Mouse (Mus musculus) midbrain, embryonic 14.5 days (tissue): ENCODE results near the gene Chrnb1. TPM values are rescaled to one million over a fixed set of nuclear protein-coding genes. Genes with fewer than 3 reads are reported as not detected.

Experiments
- ATAC-seq: fragments of 200-750 bp; cut with Nextera tagmentation; 2 replicates; pipeline ENCODE4 v1.8.0; 2017; ENCODE audit warnings: moderate number of reproducible peaks, moderate library complexity; ENCODE audit not compliant: low FRiP score, low TSS enrichment
- DNase-seq: peaks from one replicate; pipeline ENCODE4 v3.0.0-alpha.2; 2015
- H3K27ac ChIP-seq: fragments of 300-500 bp; sonication (generic); replicated peaks from 2 replicates; pipeline ENCODE4 v1.5.1; 2014; ENCODE audit warnings: mild to moderate bottlenecking, low read depth, low read length, moderate library complexity
- H3K27me3 ChIP-seq: fragments of 300-500 bp; sonication (generic); 2 replicates; pipeline ENCODE4 v1.6.1; 2014; ENCODE audit warnings: low read length, control low read depth, mixed read lengths; ENCODE audit not compliant: control insufficient read depth, insufficient read depth
- H3K36me3 ChIP-seq: fragments of 300-500 bp; sonication (generic); 2 replicates; pipeline ENCODE4 v1.6.1; 2014; ENCODE audit warnings: low read length, control low read depth; ENCODE audit not compliant: control insufficient read depth, insufficient read depth
- H3K4me1 ChIP-seq: fragments of 300-500 bp; sonication (generic); 2 replicates; pipeline ENCODE4 v1.6.1; 2014; ENCODE audit warnings: mild to moderate bottlenecking, antibody characterized with exemption, low read length, control low read depth; ENCODE audit not compliant: control insufficient read depth, insufficient read depth
- H3K4me2 ChIP-seq: fragments of 300-500 bp; sonication (generic); 2 replicates; pipeline ENCODE4 v1.6.1; 2014; ENCODE audit warnings: mild to moderate bottlenecking, low read length, moderate library complexity
- H3K4me3 ChIP-seq: fragments of 300-500 bp; sonication (generic); replicated peaks from 2 replicates; pipeline ENCODE4 v1.5.1; 2014; ENCODE audit warnings: low read depth, low read length
- H3K9ac ChIP-seq: fragments of 300-500 bp; sonication (generic); replicated peaks from 2 replicates; pipeline ENCODE4 v1.6.1; 2014; ENCODE audit warnings: mild to moderate bottlenecking, low read length, moderate library complexity
- H3K9me3 ChIP-seq: fragments of 300-500 bp; sonication (generic); 2 replicates; pipeline ENCODE4 v1.6.1; 2016; ENCODE audit warnings: low read length, control low read depth, mixed read lengths; ENCODE audit not compliant: control insufficient read depth
- WGBS: fragments of 180-500 bp; shearing (Covaris S2); extraction: QIAGEN DNeasy Blood & Tissue Kit; methylation state at CpG from one replicate; pipeline ENCODE4 v1.1.7; 2014; 5-methylcytosine and 5-hydroxymethylcytosine counted together
- polyA plus RNA-seq: library from polyadenylated mRNA; unstranded; fragments of >200 nt; fragmentation: Nextera tagmentation; extraction: Ambion mirVana; gene quantifications from 2 replicates; pipeline ENCODE4 v1.2.1, GENCODE M21; 2014

Gene Chrnb1
- polyA plus RNA-seq, 1 experiment from 2014 or later, result 1.3 TPM

DNA sequence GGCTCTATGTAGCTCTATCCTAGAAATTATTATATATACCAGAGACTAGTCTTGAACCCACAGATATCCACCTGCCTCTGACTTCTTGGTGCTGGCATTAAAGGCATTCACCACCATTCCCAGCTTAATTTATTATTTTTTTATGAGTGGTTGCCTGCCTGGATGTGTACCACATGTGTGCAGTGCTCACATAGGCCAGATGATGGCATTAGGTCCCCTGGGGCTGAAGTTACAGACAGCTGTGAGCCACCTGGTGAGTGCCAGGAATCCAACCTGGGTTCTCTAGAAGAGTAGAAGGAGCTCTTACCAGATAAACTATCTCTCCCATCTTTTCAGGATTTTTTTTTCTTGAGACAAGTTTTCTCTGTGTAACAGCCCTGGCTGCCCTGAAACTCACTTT is 14.5 kb upstream of the Chrnb1 start:
- Histone ChIP-seq H3K9ac (no peak overlapping the region), H3K36me3 (no peaks in the 10 kb centered on the region), H3K4me2 (no peak overlapping the region), H3K9me3 (no peaks in the 10 kb centered on the region), H3K27ac (no peak overlapping the region), H3K4me3 (no peak overlapping the region), H3K4me1 (no peaks in the 10 kb centered on the region), H3K27me3 (peaks cover 11% of the 10 kb centered on the region)
- no peak for ATAC-seq
- no peak for DNase-seq

GRCm38 (mm10) chr11:69807641-69808040 is 11.9 kb upstream of the Chrnb1 start:
- no peak overlapping the region for H3K27ac ChIP-seq
- no peak overlapping the region for H3K4me2 ChIP-seq
- no peaks in the 10 kb centered on the region for H3K9me3 ChIP-seq
- no peaks in the 10 kb centered on the region for H3K36me3 ChIP-seq
- H3K4me3 ChIP-seq, result no peak overlapping the region
- H3K9ac ChIP-seq, result no peak overlapping the region
- peaks cover 24% of the 10 kb centered on the region for H3K27me3 ChIP-seq
- ATAC-seq (no peak), DNase-seq (no peak)
- H3K4me1 ChIP-seq, result peaks cover 22% of the 10 kb centered on the region
- WGBS, result 86% methylated on average over 2 of the region's 2 CpGs

GRCm38 (mm10) chr11:69806378-69806777 is 10.6 kb upstream of the Chrnb1 start:
- ATAC-seq, result no peak
- DNase-seq, result no peak

GRCm38 (mm10) chr11:69804972-69805909 is 9.5 kb upstream of the Chrnb1 start, which contains the start of gene Tmem102:
Gene Tmem102, minus strand, starts transcription at chr11:69805624.
- no peak for DNase-seq

More at GRCm38 (mm10) chr11:69806378-69806777, 10.6 kb upstream of the Chrnb1 start:
- Histone ChIP-seq H3K9me3 (no peaks in the 10 kb centered on the region), H3K27ac (no peak overlapping the region), H3K36me3 (no peaks in the 10 kb centered on the region), H3K4me2 (no peak overlapping the region), H3K4me3 (no peak overlapping the region), H3K27me3 (peaks cover 24% of the 10 kb centered on the region), H3K4me1 (peaks cover 34% of the 10 kb centered on the region), H3K9ac (no peak overlapping the region)
- whole genome bisulfite sequencing, result 78% methylated on average over 4 of the region's 4 CpGs

GRCm38 (mm10) chr11:69804652-69804940 is 8.9 kb upstream of the Chrnb1 start:
- Histone ChIP-seq H3K9ac (no peak overlapping the region), H3K27ac (no peak overlapping the region), H3K4me1 (peaks cover 41% of the 10 kb centered on the region), H3K9me3 (no peaks in the 10 kb centered on the region), H3K27me3 (peaks cover 24% of the 10 kb centered on the region), H3K36me3 (no peaks in the 10 kb centered on the region), H3K4me2 (peak overlapping the region; percentile 97), H3K4me3 (no peak overlapping the region)
- ATAC-seq, result no peak
- DNase-seq, result no peak
- WGBS, result 5% methylated on average over 12 of the region's 12 CpGs

More at GRCm38 (mm10) chr11:69804972-69805909, 9.5 kb upstream of the Chrnb1 start, which contains the start of gene Tmem102:
- WGBS, result 6% methylated on average over 29 of the region's 29 CpGs
- no peaks in the 10 kb centered on the region for H3K36me3 ChIP-seq
- peak within 1 kb of the TSS; percentile 97 for H3K4me2 ChIP-seq
- no peak within 1 kb of the TSS for H3K9ac ChIP-seq
- H3K9me3 ChIP-seq, result no peaks in the 10 kb centered on the region
- H3K4me3 ChIP-seq, result no peak within 1 kb of the TSS
- no peak for ATAC-seq
- peaks cover 39% of the 10 kb centered on the region for H3K4me1 ChIP-seq
- no peak within 1 kb of the TSS for H3K27ac ChIP-seq
- peaks cover 24% of the 10 kb centered on the region for H3K27me3 ChIP-seq

DNA sequence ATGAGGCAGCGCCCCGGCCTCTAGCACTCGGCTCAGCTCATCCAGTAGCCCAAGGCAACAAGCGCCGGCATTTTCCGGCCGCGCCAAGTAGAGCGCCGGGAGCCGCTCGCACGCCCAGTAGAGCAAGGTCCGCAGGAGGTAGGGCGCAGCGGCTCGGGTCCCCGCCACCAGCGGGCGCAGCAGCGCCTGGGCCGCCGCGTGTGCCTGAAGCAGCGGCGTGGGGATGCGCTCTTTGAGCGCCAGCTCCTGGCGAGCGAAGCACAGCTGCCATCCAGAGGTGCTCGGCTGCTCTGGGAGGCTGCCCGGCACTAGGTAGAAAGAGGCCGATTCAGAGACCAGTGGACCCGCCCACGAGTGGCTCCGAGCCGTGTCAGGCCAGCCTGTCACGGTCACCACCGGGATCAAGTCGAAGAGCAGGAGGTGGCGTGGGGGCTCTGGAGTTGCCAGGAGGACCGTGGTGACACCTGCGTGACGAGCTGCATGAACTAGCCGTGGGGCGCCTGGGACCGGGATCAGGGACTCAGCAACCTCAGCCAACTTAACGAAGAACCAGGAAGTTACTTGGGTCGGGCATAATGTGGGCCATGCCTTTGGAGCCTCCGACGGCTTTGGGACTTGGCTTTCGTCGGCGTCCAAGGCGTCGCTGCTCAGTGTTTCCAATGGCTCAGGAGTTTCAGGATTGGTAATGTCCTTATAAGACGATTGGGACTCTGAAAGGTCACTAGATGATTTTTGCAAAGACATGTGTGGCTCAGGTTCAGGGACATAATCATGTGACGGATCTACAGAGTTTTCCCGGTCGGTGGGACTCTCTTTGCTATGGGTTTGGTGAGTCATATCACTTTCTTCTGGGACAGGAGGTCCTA is 8.3 kb upstream of the Chrnb1 start:
- 2% methylated on average over 60 of the region's 60 CpGs for WGBS
- Histone ChIP-seq H3K4me2 (peak overlapping the region; percentile 97), H3K27ac (peak overlapping the region; percentile 69; the same call in 1 of the 2 replicates), H3K27me3 (peaks cover 24% of the 10 kb centered on the region), H3K36me3 (no peaks in the 10 kb centered on the region), H3K4me3 (peak overlapping the region; percentile 59), H3K9me3 (no peaks in the 10 kb centered on the region), H3K4me1 (peaks cover 47% of the 10 kb centered on the region), H3K9ac (peak overlapping the region; percentile 62)
- DNase-seq, result peak; percentile 89
- peak; percentile 29; the same call in 1 of the 2 replicates for ATAC-seq

DNA sequence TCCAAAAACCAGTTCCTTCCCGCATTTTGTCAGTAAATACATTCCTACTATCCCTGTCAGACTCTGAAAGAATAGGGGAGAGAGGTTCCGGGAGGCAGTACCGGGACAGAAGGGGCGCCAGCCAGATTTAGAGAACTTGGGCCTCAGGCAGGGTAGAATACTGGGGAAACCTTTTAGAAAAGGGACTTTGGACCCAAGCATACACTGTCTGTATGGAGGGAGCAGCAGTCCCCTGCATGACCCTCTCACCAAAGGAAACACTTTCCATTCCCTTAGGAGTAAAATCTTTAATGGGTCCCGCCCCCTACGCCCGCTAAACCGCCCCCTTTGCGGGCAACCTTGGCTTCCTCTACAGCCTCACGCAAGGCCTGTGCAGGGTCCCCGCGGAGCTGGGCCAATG is 7.6 kb upstream of the Chrnb1 start:
- peak overlapping the region; percentile 62 for H3K9ac ChIP-seq
- no peak for ATAC-seq
- no peaks in the 10 kb centered on the region for H3K9me3 ChIP-seq
- 3% methylated on average over 12 of the region's 12 CpGs for WGBS
- H3K4me3 ChIP-seq, result peak overlapping the region; percentile 59
- H3K27ac ChIP-seq, result peak overlapping the region; percentile 69
- peaks cover 24% of the 10 kb centered on the region for H3K27me3 ChIP-seq
- H3K4me1 ChIP-seq, result peaks cover 49% of the 10 kb centered on the region
- DNase-seq, result no peak
- H3K4me2 ChIP-seq, result peak overlapping the region; percentile 97
- no peaks in the 10 kb centered on the region for H3K36me3 ChIP-seq

GRCm38 (mm10) chr11:69802648-69803105 is 6.9 kb upstream of the Chrnb1 start:
- H3K4me1 ChIP-seq, result peaks cover 49% of the 10 kb centered on the region
- peak overlapping the region; percentile 62 for H3K9ac ChIP-seq
- H3K27ac ChIP-seq, result peak overlapping the region; percentile 69
- H3K27me3 ChIP-seq, result peaks cover 28% of the 10 kb centered on the region
- peak overlapping the region; percentile 97 for H3K4me2 ChIP-seq
- H3K4me3 ChIP-seq, result peak overlapping the region; percentile 59
- no peaks in the 10 kb centered on the region for H3K36me3 ChIP-seq
- ATAC-seq (no peak), DNase-seq (peak; percentile 86)
- no peaks in the 10 kb centered on the region for H3K9me3 ChIP-seq
- WGBS, result under 1% methylated on average over 33 of the region's 33 CpGs
